Mouse (Mus musculus) lung, postnatal 0 days (tissue): Measurements from ENCODE around the gene March6.

ENCODE experiments used
- CTCF ChIP-seq: IDR thresholded peaks from 2 replicates; pipeline ENCODE4 v1.5.1; 2016; ENCODE audit warnings: antibody characterized with exemption, mild to moderate bottlenecking
- EP300 ChIP-seq: IDR thresholded peaks from 2 replicates; pipeline ENCODE4 v1.6.1; 2016; ENCODE audit warnings: antibody characterized with exemption, mild to moderate bottlenecking, control low read depth

- no peak for TF ChIP-seq CTCF
- no peak for TF ChIP-seq EP300
These were observed 2.7 kb upstream of the March6 start for GRCm38 (mm10) chr15:31533529-31533928.
